Mouse (Mus musculus) midbrain, embryonic 16.5 days (tissue): ENCODE data around the gene Gm20509. TPM values are rescaled to one million over a fixed set of nuclear protein-coding genes. Genes with fewer than 3 reads are reported as not detected.

Experiments used
- ATAC-seq: fragments of 200-750 bp; cut with Nextera tagmentation; 2 replicates; pipeline ENCODE4 v1.8.0; 2017; ENCODE audit warnings: moderate TSS enrichment
- H3K27ac ChIP-seq: fragments of 300-500 bp; sonication (generic); 2 replicates; pipeline ENCODE4 v1.5.1; 2014; ENCODE audit warnings: mild to moderate bottlenecking, low read length, mixed read lengths
- H3K27me3 ChIP-seq: fragments of 300-500 bp; sonication (generic); 2 replicates; pipeline ENCODE4 v1.6.1; 2014; ENCODE audit warnings: low read depth, low read length, mixed read lengths; ENCODE audit not compliant: control insufficient read depth, insufficient read depth
- H3K36me3 ChIP-seq: fragments of 300-500 bp; sonication (generic); 2 replicates; pipeline ENCODE4 v1.6.1; 2014; ENCODE audit warnings: mild to moderate bottlenecking, low read length, moderate library complexity, mixed read lengths; ENCODE audit not compliant: control insufficient read depth, insufficient read depth
- H3K4me1 ChIP-seq: fragments of 300-500 bp; sonication (generic); 2 replicates; pipeline ENCODE4 v1.6.1; 2014; ENCODE audit warnings: mild to moderate bottlenecking, low read length, mixed read lengths; ENCODE audit not compliant: control insufficient read depth, insufficient read depth
- H3K4me2 ChIP-seq: fragments of 300-500 bp; sonication (generic); 2 replicates; pipeline ENCODE4 v1.6.1; 2014; ENCODE audit warnings: mild to moderate bottlenecking, low read length, mixed read lengths
- H3K4me3 ChIP-seq: fragments of 300-500 bp; sonication (generic); 2 replicates; pipeline ENCODE4 v1.5.1; 2014; ENCODE audit warnings: low read depth, mild to moderate bottlenecking, low read length, moderate library complexity, mixed read lengths
- H3K9ac ChIP-seq: fragments of 300-500 bp; sonication (generic); 2 replicates; pipeline ENCODE4 v1.6.1; 2014; ENCODE audit warnings: low read depth, low read length, mixed read lengths
- H3K9me3 ChIP-seq: fragments of 300-500 bp; sonication (generic); replicated peaks from 2 replicates; pipeline ENCODE4 v1.6.1; 2014; ENCODE audit warnings: mild to moderate bottlenecking, low read length, mixed read lengths; ENCODE audit not compliant: control insufficient read depth, poor library complexity, severe bottlenecking
- whole genome bisulfite sequencing: fragments of 180-500 bp; shearing (Covaris S2); extraction: QIAGEN DNeasy Blood & Tissue Kit; methylation state at CpG from one replicate; pipeline ENCODE4 v1.1.7; 2014; 5-methylcytosine and 5-hydroxymethylcytosine counted together
- polyA plus RNA-seq: library from polyadenylated mRNA; unstranded; fragments of >200 nt; fragmentation: Nextera tagmentation; extraction: Ambion mirVana; gene quantifications from 2 replicates; pipeline ENCODE4 v1.2.1, GENCODE M21; 2015

The Gm20509 gene
- not detected in 2 replicates for polyA plus RNA-seq

DNA sequence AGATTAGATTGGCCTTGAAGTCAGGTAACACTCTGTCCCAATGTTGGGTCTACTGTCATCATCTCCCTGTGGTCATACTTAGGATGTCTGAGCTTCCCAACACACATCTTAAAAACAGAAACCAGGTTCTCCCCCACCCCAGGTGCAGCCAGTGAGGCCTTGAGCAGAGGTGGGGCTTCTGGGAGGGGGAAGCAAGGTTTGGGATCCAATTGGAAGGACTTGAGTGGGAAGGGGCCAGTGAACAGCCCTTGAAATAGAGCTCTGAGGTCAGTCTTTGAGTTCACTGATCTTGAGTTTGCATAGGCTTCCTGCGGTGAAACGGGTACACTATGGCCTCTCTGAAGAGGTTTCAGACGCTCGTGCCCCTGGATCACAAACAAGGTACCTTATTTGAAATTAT lies at the start of gene Gm20509:
Gene Gm20509, plus strand, starts transcription at position 290 of the 400 bp plus-strand sequence.
- no peak for ATAC-seq
- H3K27me3 ChIP-seq: peaks cover 25% of the 10 kb centered on the region
- peak within 1 kb of the TSS; percentile 44 for H3K4me3 ChIP-seq
- H3K9ac ChIP-seq: peak within 1 kb of the TSS; percentile 70
- H3K4me2 ChIP-seq: peak within 1 kb of the TSS; percentile 74
- WGBS: 96% methylated on average over 4 of the region's 4 CpGs
- no peaks in the 10 kb centered on the region for H3K9me3 ChIP-seq
- H3K4me1 ChIP-seq: peaks cover 5% of the 10 kb centered on the region; the same call in 1 of the 2 replicates
- no peak within 1 kb of the TSS for H3K27ac ChIP-seq
- no peaks in the 10 kb centered on the region for H3K36me3 ChIP-seq

DNA sequence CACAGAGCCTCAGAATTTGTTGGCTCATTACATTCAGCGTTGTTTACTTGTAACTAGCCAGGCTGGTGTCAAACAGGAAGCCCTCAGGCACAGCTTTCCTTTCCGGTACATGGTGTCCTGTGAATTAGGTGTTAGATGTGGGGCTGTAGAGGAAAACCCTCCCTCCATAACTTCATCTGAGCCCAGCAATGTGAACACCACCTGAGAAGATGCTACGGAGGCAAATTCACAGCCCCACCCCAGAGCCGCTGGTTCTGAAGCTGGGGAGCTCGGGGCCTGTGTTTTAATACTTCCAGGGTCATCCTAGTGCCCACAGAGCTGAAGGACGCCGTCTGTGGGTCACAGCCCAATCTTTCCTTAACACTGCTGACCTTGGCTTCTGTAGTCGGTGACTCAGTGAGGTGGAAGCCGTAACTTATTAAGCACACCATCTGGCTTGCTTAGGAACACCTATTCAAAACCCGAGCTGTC lies 46.8 kb upstream of the Gm20509 start:
- Histone ChIP-seq H3K4me3 (no peak overlapping the region), H3K9me3 (no peaks in the 10 kb centered on the region), H3K4me1 (peaks cover 4% of the 10 kb centered on the region; the same call in 1 of the 2 replicates), H3K27me3 (no peaks in the 10 kb centered on the region), H3K36me3 (no peaks in the 10 kb centered on the region), H3K27ac (no peak overlapping the region), H3K4me2 (no peak overlapping the region), H3K9ac (no peak overlapping the region)
- WGBS: 67% methylated on average over 10 of the region's 10 CpGs
- no peak for ATAC-seq

DNA sequence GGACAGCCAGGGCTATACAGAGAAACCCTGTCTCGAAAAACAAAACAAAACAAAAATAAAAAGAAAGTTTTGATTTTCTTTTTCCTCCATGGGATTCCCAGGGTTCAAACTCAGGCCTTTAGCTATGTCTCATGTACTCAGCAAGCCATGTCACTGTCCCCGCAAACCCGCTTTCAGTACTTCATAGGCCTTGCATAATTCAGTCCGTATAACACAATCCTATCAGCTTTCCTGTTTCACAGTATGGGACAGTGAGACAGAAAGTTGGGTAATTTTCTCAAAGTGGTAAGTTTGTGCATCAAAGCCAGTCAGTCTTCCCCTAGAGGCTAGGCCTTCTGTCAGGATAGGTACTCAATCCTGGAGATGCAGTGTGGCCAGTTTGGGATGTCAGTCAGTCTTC lies 43.0 kb upstream of the Gm20509 start:
- Histone ChIP-seq H3K36me3 (no peaks in the 10 kb centered on the region), H3K9me3 (no peaks in the 10 kb centered on the region), H3K27me3 (no peaks in the 10 kb centered on the region), H3K4me3 (no peak overlapping the region), H3K27ac (no peak overlapping the region), H3K4me1 (0 out of 2 replicates have a peak, but pooled peaks cover 5% of the 10 kb centered on the region), H3K4me2 (no peak overlapping the region), H3K9ac (no peak overlapping the region)
- WGBS: 88% methylated on average over 4 of the region's 4 CpGs
- no peak for ATAC-seq

DNA sequence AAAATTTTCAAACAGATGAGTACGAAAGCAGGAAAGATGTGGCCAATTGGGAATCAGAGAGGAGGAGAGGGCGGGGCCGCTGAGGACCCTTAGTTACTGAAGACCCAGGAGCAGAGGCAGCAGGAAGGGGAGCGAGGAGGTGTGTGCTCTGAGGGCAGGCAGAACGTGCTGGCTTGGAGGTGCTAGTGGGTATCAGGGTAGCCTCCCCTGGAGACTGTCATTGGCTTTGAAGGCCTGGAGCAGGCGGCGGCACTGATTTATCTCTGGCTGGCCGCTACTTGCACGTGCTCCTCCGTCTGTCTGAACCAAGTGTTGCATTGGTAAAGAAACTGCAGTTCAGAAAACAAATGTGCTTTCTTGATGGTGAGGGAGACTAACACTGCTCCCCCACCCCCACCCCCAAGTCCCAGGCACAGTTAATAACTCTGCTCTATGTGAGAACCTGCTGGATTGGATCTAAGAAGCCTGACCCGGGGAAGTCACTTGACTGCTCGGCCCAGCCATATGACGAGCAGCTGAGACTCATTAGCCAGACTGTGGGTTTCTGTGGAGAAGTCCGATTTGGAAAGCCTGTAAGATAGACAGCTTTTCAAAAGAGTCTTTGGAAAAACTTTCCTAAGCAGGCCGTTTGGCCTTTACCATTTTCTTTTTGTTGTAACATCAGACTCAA lies 38.5 kb upstream of the Gm20509 start:
- Histone ChIP-seq H3K4me2 (peak overlapping the region; percentile 23; the same call in 1 of the 2 replicates), H3K27ac (no peak overlapping the region), H3K9ac (no peak overlapping the region), H3K27me3 (no peaks in the 10 kb centered on the region), H3K36me3 (no peaks in the 10 kb centered on the region), H3K4me1 (peaks cover 12% of the 10 kb centered on the region), H3K9me3 (no peaks in the 10 kb centered on the region), H3K4me3 (no peak overlapping the region)
- no peak for ATAC-seq
- 29% methylated on average over 15 of the region's 15 CpGs for WGBS

GRCm38 (mm10) chr9:73067086-73067485 lies 35.2 kb upstream of the Gm20509 start:
- Histone ChIP-seq H3K27me3 (no peaks in the 10 kb centered on the region), H3K4me1 (peaks cover 12% of the 10 kb centered on the region), H3K9me3 (no peaks in the 10 kb centered on the region), H3K36me3 (no peaks in the 10 kb centered on the region), H3K4me3 (no peak overlapping the region), H3K9ac (no peak overlapping the region), H3K4me2 (0 out of 2 replicates have a peak overlapping the region, but pooled peaks have one; percentile 5), H3K27ac (no peak overlapping the region)
- ATAC-seq: peak; percentile 56; the same call in 1 of the 2 replicates
- WGBS: 29% methylated on average over 9 of the region's 10 CpGs

- 68% methylated on average over 6 of the region's 6 CpGs for WGBS
- Histone ChIP-seq H3K4me3 (no peak overlapping the region), H3K4me1 (peaks cover 12% of the 10 kb centered on the region), H3K9me3 (no peaks in the 10 kb centered on the region), H3K9ac (no peak overlapping the region), H3K36me3 (no peaks in the 10 kb centered on the region), H3K27ac (no peak overlapping the region), H3K4me2 (no peak overlapping the region), H3K27me3 (no peaks in the 10 kb centered on the region)
- ATAC-seq: no peak
These were observed 34.0 kb upstream of the Gm20509 start for GRCm38 (mm10) chr9:73068230-73068679.

DNA sequence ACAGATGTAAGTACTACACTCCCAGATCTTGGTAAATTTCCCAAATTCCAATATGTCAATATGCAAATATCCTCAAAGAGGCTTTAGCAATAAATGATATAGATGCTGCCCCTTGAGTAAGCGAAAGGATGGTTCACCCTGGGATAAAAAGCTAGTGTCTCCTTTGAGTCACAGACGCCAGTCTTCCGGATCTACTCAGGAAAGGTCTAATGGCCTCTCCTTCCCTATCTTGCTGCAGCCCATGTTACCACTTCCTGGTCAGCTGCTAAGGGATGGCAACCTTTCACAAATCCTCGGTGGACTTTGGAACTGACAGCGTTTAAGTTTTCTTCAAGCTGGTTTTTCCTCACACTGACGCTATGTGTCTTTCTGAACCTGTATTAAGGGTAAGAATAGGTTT lies 33.6 kb upstream of the Gm20509 start:
- WGBS: 91% methylated on average over 6 of the region's 6 CpGs
- H3K4me1 ChIP-seq: peaks cover 8% of the 10 kb centered on the region
- no peaks in the 10 kb centered on the region for H3K27me3 ChIP-seq
- no peak overlapping the region for H3K27ac ChIP-seq
- H3K4me3 ChIP-seq: no peak overlapping the region
- no peak for ATAC-seq
- no peak overlapping the region for H3K4me2 ChIP-seq
- H3K36me3 ChIP-seq: no peaks in the 10 kb centered on the region
- no peak overlapping the region for H3K9ac ChIP-seq
- H3K9me3 ChIP-seq: no peaks in the 10 kb centered on the region

- no peaks in the 10 kb centered on the region for H3K36me3 ChIP-seq
- H3K4me2 ChIP-seq: no peak overlapping the region
- H3K4me3 ChIP-seq: no peak overlapping the region
- ATAC-seq: no peak
- H3K9ac ChIP-seq: no peak overlapping the region
- WGBS: 71% methylated on average over 10 of the region's 10 CpGs
- H3K27ac ChIP-seq: no peak overlapping the region
- H3K4me1 ChIP-seq: peaks cover 8% of the 10 kb centered on the region
- H3K9me3 ChIP-seq: no peaks in the 10 kb centered on the region
- H3K27me3 ChIP-seq: no peaks in the 10 kb centered on the region
These were observed 31.2 kb upstream of the Gm20509 start for GRCm38 (mm10) chr9:73070971-73071659.

GRCm38 (mm10) chr9:73072426-73072825 lies 29.8 kb upstream of the Gm20509 start:
- no peak for ATAC-seq
- H3K36me3 ChIP-seq: no peaks in the 10 kb centered on the region
- H3K9ac ChIP-seq: no peak overlapping the region
- no peak overlapping the region for H3K27ac ChIP-seq
- H3K4me1 ChIP-seq: peaks cover 3% of the 10 kb centered on the region; the same call in 1 of the 2 replicates
- H3K4me3 ChIP-seq: no peak overlapping the region
- H3K4me2 ChIP-seq: no peak overlapping the region
- 81% methylated on average over 8 of the region's 8 CpGs for WGBS
- H3K27me3 ChIP-seq: no peaks in the 10 kb centered on the region
- no peaks in the 10 kb centered on the region for H3K9me3 ChIP-seq
